Mouse (Mus musculus): ENCODE data around the gene Hmgn2. TPM values are rescaled to one million over a fixed set of nuclear protein-coding genes. Genes with fewer than 3 reads are reported as not detected.
A peak's percentile ranks its signal among the peaks of the same experiment; 100 is the strongest.

The Hmgn2 gene
- polyA plus RNA-seq, 1 experiment, result 28.9 TPM

GRCm38 (mm10) chr4:133982936-133983335 is 14.5 kb upstream of the Hmgn2 start:
- TF ChIP-seq POLR2A (IDR thresholded peaks at IDR 0.05; ENCODE audit: borderline replicate concordance, extremely low read depth, low read depth, low read length) (no peak), CTCF (IDR thresholded peaks at IDR 0.05; ENCODE audit: insufficient read depth, low read length) (no peak)
- Histone ChIP-seq H3K4me1 (ENCODE audit: control insufficient read depth, insufficient read depth, low read length) (no peaks in the 10 kb centered on the region), H3K4me3 (replicated peaks; ENCODE audit: extremely low read depth, low read depth, low read length) (no peak overlapping the region)
- WGBS, result 89% methylated on average over 13 of the region's 13 CpGs
- no peak for DNase-seq

DNA sequence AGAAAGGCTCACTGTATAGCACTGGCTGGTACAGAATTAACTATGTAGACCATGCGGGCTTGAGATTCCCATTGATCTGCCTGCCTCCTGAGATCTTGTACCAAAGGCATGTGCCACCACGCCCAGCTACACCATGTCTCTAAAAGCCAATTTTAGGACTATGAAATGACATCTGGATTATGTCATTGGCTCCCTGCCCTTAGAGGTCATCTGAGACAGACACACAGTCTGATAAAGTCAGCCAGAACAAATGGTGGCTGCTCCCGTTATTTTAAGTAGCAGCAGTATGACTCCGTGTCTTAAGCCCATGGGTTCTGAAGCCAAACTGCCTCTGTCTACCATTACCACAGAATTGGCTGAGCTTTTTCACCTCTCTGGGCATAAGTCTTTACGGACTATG is 12.0 kb upstream of the Hmgn2 start:
- Histone ChIP-seq H3K4me1 (ENCODE audit: control insufficient read depth, insufficient read depth, low read length) (no peaks in the 10 kb centered on the region), H3K4me3 (replicated peaks; ENCODE audit: extremely low read depth, low read depth, low read length) (no peak overlapping the region)
- WGBS, result 83% methylated on average over 5 of the region's 5 CpGs
- no peak for TF ChIP-seq CTCF (IDR thresholded peaks at IDR 0.05; ENCODE audit: insufficient read depth, low read length)
- TF ChIP-seq POLR2A (IDR thresholded peaks at IDR 0.05; ENCODE audit: borderline replicate concordance, extremely low read depth, low read depth, low read length), result no peak
- DNase-seq, result no peak

GRCm38 (mm10) chr4:133978021-133978711 is 9.7 kb upstream of the Hmgn2 start:
- no peak overlapping the region for H3K4me3 ChIP-seq (replicated peaks; ENCODE audit: extremely low read depth, low read depth, low read length)
- WGBS, result 93% methylated on average over 10 of the region's 10 CpGs
- no peak for DNase-seq
- H3K4me1 ChIP-seq (ENCODE audit: control insufficient read depth, insufficient read depth, low read length), result no peaks in the 10 kb centered on the region
- no peak for TF ChIP-seq CTCF (IDR thresholded peaks at IDR 0.05; ENCODE audit: insufficient read depth, low read length)
- TF ChIP-seq POLR2A (IDR thresholded peaks at IDR 0.05; ENCODE audit: borderline replicate concordance, extremely low read depth, low read depth, low read length), result no peak

GRCm38 (mm10) chr4:133971741-133972140 is 3.3 kb upstream of the Hmgn2 start:
- H3K4me3 ChIP-seq (replicated peaks; ENCODE audit: extremely low read depth, low read depth, low read length), result no peak overlapping the region
- no peak for DNase-seq
- peaks cover 5% of the 10 kb centered on the region; the same call in 1 of the 2 replicates for H3K4me1 ChIP-seq (ENCODE audit: control insufficient read depth, insufficient read depth, low read length)
- WGBS, result 74% methylated on average over 8 of the region's 8 CpGs
- TF ChIP-seq POLR2A (IDR thresholded peaks at IDR 0.05; ENCODE audit: borderline replicate concordance, extremely low read depth, low read depth, low read length) (no peak), CTCF (IDR thresholded peaks at IDR 0.05; ENCODE audit: insufficient read depth, low read length) (no peak)

- 81% methylated on average over 13 of the region's 13 CpGs for WGBS
- no peak overlapping the region for H3K4me3 ChIP-seq (replicated peaks; ENCODE audit: extremely low read depth, low read depth, low read length)
- H3K4me1 ChIP-seq (ENCODE audit: control insufficient read depth, insufficient read depth, low read length), result peaks cover 5% of the 10 kb centered on the region; the same call in 1 of the 2 replicates
- DNase-seq, result no peak
- TF ChIP-seq CTCF (IDR thresholded peaks at IDR 0.05; ENCODE audit: insufficient read depth, low read length) (no peak), POLR2A (IDR thresholded peaks at IDR 0.05; ENCODE audit: borderline replicate concordance, extremely low read depth, low read depth, low read length) (no peak)
Observed at GRCm38 (mm10) chr4:133970876-133971275, 2.4 kb upstream of the Hmgn2 start.

DNA sequence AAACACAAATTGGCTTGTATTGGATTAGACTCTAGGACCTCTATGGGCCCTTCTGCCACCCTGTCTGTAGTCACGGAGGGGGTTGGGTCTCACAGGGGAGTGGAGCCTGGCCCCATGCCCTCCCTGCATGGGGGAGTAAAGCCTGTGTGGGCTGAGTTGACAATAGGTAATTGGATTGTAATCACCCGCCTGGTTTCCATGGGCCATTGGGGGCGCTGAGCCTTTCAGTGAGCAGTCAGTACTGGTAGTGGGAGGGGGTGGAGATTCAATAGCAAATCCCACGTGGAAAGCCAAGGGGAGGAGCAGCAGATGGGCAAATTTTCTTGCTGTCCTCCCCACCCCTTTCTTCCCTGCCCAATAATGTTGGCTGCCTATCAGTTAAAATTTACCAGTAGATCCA is 1.7 kb upstream of the Hmgn2 start:
- Histone ChIP-seq H3K4me3 (replicated peaks; ENCODE audit: extremely low read depth, low read depth, low read length) (no peak overlapping the region), H3K4me1 (ENCODE audit: control insufficient read depth, insufficient read depth, low read length) (peaks cover 5% of the 10 kb centered on the region; the same call in 1 of the 2 replicates)
- WGBS, result 52% methylated on average over 4 of the region's 4 CpGs
- TF ChIP-seq CTCF (IDR thresholded peaks at IDR 0.05; ENCODE audit: insufficient read depth, low read length) (no peak), POLR2A (IDR thresholded peaks at IDR 0.05; ENCODE audit: borderline replicate concordance, extremely low read depth, low read depth, low read length) (no peak)
- no peak for DNase-seq

GRCm38 (mm10) chr4:133969114-133969770 is 792 bp upstream of the Hmgn2 start:
- 71% methylated on average over 8 of the region's 8 CpGs for WGBS
- Histone ChIP-seq H3K4me3 (replicated peaks; ENCODE audit: extremely low read depth, low read depth, low read length) (no peak overlapping the region), H3K4me1 (ENCODE audit: control insufficient read depth, insufficient read depth, low read length) (peaks cover 5% of the 10 kb centered on the region; the same call in 1 of the 2 replicates)
- TF ChIP-seq POLR2A (IDR thresholded peaks at IDR 0.05; ENCODE audit: borderline replicate concordance, extremely low read depth, low read depth, low read length) (no peak), CTCF (IDR thresholded peaks at IDR 0.05; ENCODE audit: insufficient read depth, low read length) (no peak)
- DNase-seq, result no peak

- peak; percentile 80 for DNase-seq
- Histone ChIP-seq H3K4me1 (ENCODE audit: control insufficient read depth, insufficient read depth, low read length) (peaks cover 5% of the 10 kb centered on the region; the same call in 1 of the 2 replicates), H3K4me3 (replicated peaks; ENCODE audit: extremely low read depth, low read depth, low read length) (peak overlapping the region; percentile 79)
- no peak; the same call in 1 of the 2 replicates for TF ChIP-seq POLR2A (IDR thresholded peaks at IDR 0.05; ENCODE audit: borderline replicate concordance, extremely low read depth, low read depth, low read length)
- no peak for TF ChIP-seq CTCF (IDR thresholded peaks at IDR 0.05; ENCODE audit: insufficient read depth, low read length)
- under 1% methylated on average over 20 of the region's 29 CpGs for WGBS
Observed at GRCm38 (mm10) chr4:133967866-133968149, 642 bp downstream of the Hmgn2 start.

DNA sequence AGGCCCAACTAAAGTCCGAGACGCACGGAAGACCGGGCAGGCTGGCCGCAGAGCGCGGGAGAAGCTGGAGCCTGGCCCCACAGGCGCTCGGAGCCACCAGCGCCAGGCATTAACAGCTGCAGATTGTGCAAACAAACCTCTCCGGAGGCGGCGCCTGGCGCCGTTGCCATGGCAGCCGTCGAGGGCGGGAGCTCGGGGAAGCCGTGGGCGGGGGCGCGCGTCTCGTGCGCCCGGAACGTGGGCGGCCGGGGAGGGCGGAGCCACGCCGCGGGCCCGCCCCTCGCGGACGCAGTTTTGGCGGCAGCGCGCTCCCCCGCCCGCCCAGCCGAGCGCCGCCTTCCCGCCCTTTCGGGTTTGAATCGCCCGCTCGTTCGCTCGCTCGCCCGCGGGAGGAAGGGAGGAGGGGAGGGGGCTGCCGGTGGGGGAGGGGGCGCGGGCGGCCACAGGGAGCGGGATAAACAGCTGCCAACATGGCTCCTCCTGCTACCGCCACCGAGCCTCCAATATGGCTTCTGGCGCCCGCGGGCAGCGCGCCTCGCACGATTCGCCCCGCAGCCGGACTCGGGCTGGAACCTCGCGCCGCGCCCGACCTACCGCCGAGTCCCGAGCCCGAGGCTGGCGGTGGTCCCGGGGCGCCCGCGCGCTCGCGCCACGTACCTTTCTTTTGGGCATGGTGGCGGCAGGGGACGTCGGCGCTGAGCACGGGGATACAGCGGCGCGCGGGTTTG is 1.1 kb downstream of the Hmgn2 start:
- DNase-seq, result peak; percentile 97
- Histone ChIP-seq H3K4me1 (ENCODE audit: control insufficient read depth, insufficient read depth, low read length) (peaks cover 5% of the 10 kb centered on the region; the same call in 1 of the 2 replicates), H3K4me3 (replicated peaks; ENCODE audit: extremely low read depth, low read depth, low read length) (peak overlapping the region; percentile 79)
- under 1% methylated on average over 81 of the region's 101 CpGs for WGBS
- TF ChIP-seq CTCF (IDR thresholded peaks at IDR 0.05; ENCODE audit: insufficient read depth, low read length) (no peak), POLR2A (IDR thresholded peaks at IDR 0.05; ENCODE audit: borderline replicate concordance, extremely low read depth, low read depth, low read length) (peak; percentile 53; the same call in 1 of the 2 replicates)
